Mouse (Mus musculus): ENCODE measurements at regions not wholly inside any gene's neighbourhood (a gene's known extent, or its start where the extent isn't known, plus 50 kb on each side); places are given as distances from the start of the nearest gene placed in this dataset.

GRCm38 (mm10) chr4:91180241-91181096 lies 220.1 kb downstream of the Elavl2 start:
- DNase-seq (ENCODE audit: low read depth, low spot score): no peak

- no peak for DNase-seq (ENCODE audit: low read depth, low spot score)
Observed at GRCm38 (mm10) chr4:91164280-91165121, 236.1 kb downstream of the Elavl2 start.

- no peak for DNase-seq (ENCODE audit: low read depth, low spot score)
Observed at GRCm38 (mm10) chr4:91157047-91157446, 243.5 kb downstream of the Elavl2 start.

- no peak for DNase-seq (ENCODE audit: low read depth, low spot score)
Observed at GRCm38 (mm10) chr4:91144666-91145065, 255.9 kb downstream of the Elavl2 start.

- no peak for DNase-seq (ENCODE audit: low read depth, low spot score)
Observed at GRCm38 (mm10) chr4:91143906-91144305, 256.7 kb downstream of the Elavl2 start.

- DNase-seq (ENCODE audit: low read depth, low spot score): no peak
Observed at GRCm38 (mm10) chr4:91135327-91135726, 265.3 kb downstream of the Elavl2 start.

GRCm38 (mm10) chr4:91132266-91132665 lies 268.3 kb downstream of the Elavl2 start:
- no peak for DNase-seq (ENCODE audit: low read depth, low spot score)

- DNase-seq (ENCODE audit: low read depth, low spot score): no peak
Observed at GRCm38 (mm10) chr4:91120277-91120676, 280.3 kb downstream of the Elavl2 start.

- no peak for DNase-seq (ENCODE audit: low read depth, low spot score)
Observed at GRCm38 (mm10) chr4:91116807-91117609, 283.6 kb downstream of the Elavl2 start.

GRCm38 (mm10) chr4:91111684-91112681 lies 288.6 kb downstream of the Elavl2 start:
- DNase-seq (ENCODE audit: low read depth, low spot score): no peak

- DNase-seq (ENCODE audit: low read depth, low spot score): no peak
Observed at GRCm38 (mm10) chr4:91096086-91096485, 304.5 kb downstream of the Elavl2 start.

- no peak for DNase-seq (ENCODE audit: low read depth, low spot score)
Observed at GRCm38 (mm10) chr4:91094382-91094781, 306.2 kb downstream of the Elavl2 start.

- DNase-seq (ENCODE audit: low read depth, low spot score): no peak
Observed at GRCm38 (mm10) chr4:91093885-91094284, 306.7 kb downstream of the Elavl2 start.

- DNase-seq (ENCODE audit: low read depth, low spot score): no peak
Observed at GRCm38 (mm10) chr4:91092323-91092722, 308.3 kb downstream of the Elavl2 start.

- no peak for DNase-seq (ENCODE audit: low read depth, low spot score)
Observed at GRCm38 (mm10) chr4:91091910-91092309, 308.7 kb downstream of the Elavl2 start.

- no peak for DNase-seq (ENCODE audit: low read depth, low spot score)
Observed at GRCm38 (mm10) chr4:91083950-91084349, 316.6 kb downstream of the Elavl2 start.

- no peak for DNase-seq (ENCODE audit: low read depth, low spot score)
Observed at GRCm38 (mm10) chr4:91081447-91081846, 319.1 kb downstream of the Elavl2 start.

GRCm38 (mm10) chr4:91080620-91081441 lies 319.8 kb downstream of the Elavl2 start:
- DNase-seq (ENCODE audit: low read depth, low spot score): no peak

- DNase-seq (ENCODE audit: low read depth, low spot score): no peak
Observed at GRCm38 (mm10) chr4:91071263-91071662, 329.3 kb downstream of the Elavl2 start.

- no peak for DNase-seq (ENCODE audit: low read depth, low spot score)
Observed at GRCm38 (mm10) chr4:91060933-91061332, 339.7 kb downstream of the Elavl2 start.
